Mouse (Mus musculus): ENCODE results near the gene Olfml2a. TPM values are rescaled to one million over a fixed set of nuclear protein-coding genes. Genes with fewer than 3 reads are reported as not detected.
A peak's percentile ranks its signal among the peaks of the same experiment; 100 is the strongest.

The Olfml2a gene
- total and polyA plus RNA-seq, 2 experiments from 2014 or later: 3.3 to 12.7 TPM

DNA sequence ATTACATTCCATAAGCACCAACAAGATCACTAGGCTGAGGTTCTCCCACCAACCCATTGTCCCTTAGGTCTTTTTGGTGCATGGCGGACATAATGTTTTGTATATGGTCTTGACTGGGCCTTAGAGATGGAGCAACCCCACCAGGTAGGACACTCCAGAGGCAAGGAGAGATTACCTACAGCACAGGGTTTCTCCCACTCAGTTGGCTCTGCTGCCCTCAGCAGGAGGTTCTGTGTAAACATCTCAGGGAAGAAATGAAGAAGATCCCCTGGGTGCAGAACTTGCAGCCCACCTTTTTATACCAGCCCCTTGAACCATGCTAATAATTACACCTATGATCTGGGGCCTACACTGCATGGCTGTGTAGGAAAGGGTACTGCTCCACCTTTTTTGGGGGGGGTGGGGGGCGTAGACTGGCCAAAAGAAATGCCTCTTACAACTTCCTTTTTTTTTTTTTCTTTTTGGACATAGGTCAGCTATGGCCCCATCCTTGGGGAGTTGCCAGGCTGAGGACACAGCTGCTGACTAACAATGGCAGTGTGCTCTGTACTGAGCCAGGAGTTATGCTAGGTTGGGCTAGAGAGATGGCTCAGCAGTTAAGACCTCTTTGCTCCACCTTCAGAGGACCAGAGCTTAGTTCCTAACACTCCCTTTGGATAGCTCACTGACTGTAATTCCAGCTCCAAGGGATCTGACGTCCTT lies 12.8 kb downstream of the Olfml2a start:
- ATAC-seq (ENCODE audit: insufficient read depth, low read depth): peak; percentile 59; the same call in 1 of the 2 replicates
- 69% methylated on average over 3 of the region's 3 CpGs for WGBS

GRCm38 (mm10) chr2:38947566-38947965 lies 15.8 kb downstream of the Olfml2a start:
- no peak for ATAC-seq (ENCODE audit: insufficient read depth, low read depth)
- TF ChIP-seq CTCF (IDR thresholded peaks at IDR 0.05; ENCODE audit: low read depth) (no peak), EP300 (IDR thresholded peaks at IDR 0.05; ENCODE audit: low read depth) (no peak)
- H3K4me2 ChIP-seq (ENCODE audit: low read depth, low read length): no peak overlapping the region

More for the DNA sequence above, 12.8 kb downstream of the Olfml2a start:
- Histone ChIP-seq H3K4me3 (ENCODE audit: low read depth, low read length) (no peak overlapping the region), H3K9me3 (replicated peaks; ENCODE audit: control insufficient read depth, low read length) (no peaks in the 10 kb centered on the region), H3K4me1 (ENCODE audit: control insufficient read depth, insufficient read depth) (peaks cover under 1% of the 10 kb centered on the region; the same call in 1 of the 2 replicates), H3K36me3 (replicated peaks; ENCODE audit: control insufficient read depth, insufficient read depth, low read length) (no peaks in the 10 kb centered on the region), H3K4me2 (ENCODE audit: low read depth, low read length) (no peak overlapping the region), H3K27me3 (ENCODE audit: control insufficient read depth, insufficient read depth, low read length) (no peaks in the 10 kb centered on the region), H3K27ac (ENCODE audit: low read depth) (no peak overlapping the region), H3K9ac (replicated peaks; ENCODE audit: low read depth, low read length) (no peak overlapping the region)
- TF ChIP-seq CTCF (IDR thresholded peaks at IDR 0.05; ENCODE audit: low read depth) (peak; percentile 34), EP300 (IDR thresholded peaks at IDR 0.05; ENCODE audit: low read depth) (no peak)
- no peak for DNase-seq (ENCODE audit: low spot score)

DNA sequence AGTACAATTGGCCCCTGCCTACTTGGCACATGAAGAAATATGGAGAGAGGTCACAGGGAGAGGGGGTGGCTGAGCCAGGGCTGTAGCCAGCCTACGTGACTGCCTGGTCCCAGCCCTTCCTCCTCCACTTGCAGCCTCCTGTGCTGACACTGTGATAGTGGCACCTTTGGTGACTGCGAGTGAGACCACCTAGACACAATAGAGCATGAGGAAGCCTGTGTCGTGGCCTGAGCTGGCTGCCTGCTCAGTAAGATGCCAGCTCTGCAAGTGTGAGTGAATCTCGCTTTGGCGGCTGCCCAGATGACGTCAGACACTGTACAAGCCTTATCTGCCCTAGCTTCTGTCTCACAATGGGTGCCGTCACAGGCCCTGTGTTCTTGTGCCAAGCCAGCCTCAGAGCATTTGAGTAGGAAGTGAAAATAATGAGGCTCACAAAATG lies 18.5 kb downstream of the Olfml2a start:
- H3K9ac ChIP-seq (replicated peaks; ENCODE audit: low read depth, low read length): no peak overlapping the region
- H3K9me3 ChIP-seq (replicated peaks; ENCODE audit: control insufficient read depth, low read length): no peaks in the 10 kb centered on the region
- H3K36me3 ChIP-seq (replicated peaks; ENCODE audit: control insufficient read depth, insufficient read depth, low read length): no peaks in the 10 kb centered on the region
- ATAC-seq (ENCODE audit: insufficient read depth, low read depth) (peak; percentile 95), DNase-seq (ENCODE audit: low spot score) (peak; percentile 92)
- H3K27ac ChIP-seq (ENCODE audit: low read depth): peak overlapping the region; percentile 44; the same call in 1 of the 2 replicates
- no peak overlapping the region for H3K4me3 ChIP-seq (ENCODE audit: low read depth, low read length)
- H3K4me1 ChIP-seq (ENCODE audit: control insufficient read depth, insufficient read depth): peaks cover 15% of the 10 kb centered on the region
- H3K27me3 ChIP-seq (ENCODE audit: control insufficient read depth, insufficient read depth, low read length): no peaks in the 10 kb centered on the region
- TF ChIP-seq EP300 (IDR thresholded peaks at IDR 0.05; ENCODE audit: low read depth) (no peak), CTCF (IDR thresholded peaks at IDR 0.05; ENCODE audit: low read depth) (no peak)
- 6% methylated on average over 7 of the region's 7 CpGs for WGBS
- H3K4me2 ChIP-seq (ENCODE audit: low read depth, low read length): peak overlapping the region; percentile 32

More at GRCm38 (mm10) chr2:38947566-38947965, 15.8 kb downstream of the Olfml2a start:
- Histone ChIP-seq H3K9ac (replicated peaks; ENCODE audit: low read depth, low read length) (no peak overlapping the region), H3K27ac (ENCODE audit: low read depth) (no peak overlapping the region), H3K36me3 (replicated peaks; ENCODE audit: control insufficient read depth, insufficient read depth, low read length) (no peaks in the 10 kb centered on the region), H3K4me3 (ENCODE audit: low read depth, low read length) (no peak overlapping the region), H3K4me1 (ENCODE audit: control insufficient read depth, insufficient read depth) (peaks cover 15% of the 10 kb centered on the region), H3K27me3 (ENCODE audit: control insufficient read depth, insufficient read depth, low read length) (no peaks in the 10 kb centered on the region), H3K9me3 (replicated peaks; ENCODE audit: control insufficient read depth, low read length) (no peaks in the 10 kb centered on the region)
- DNase-seq (ENCODE audit: low spot score): no peak
- WGBS: 52% methylated on average over 7 of the region's 7 CpGs

DNA sequence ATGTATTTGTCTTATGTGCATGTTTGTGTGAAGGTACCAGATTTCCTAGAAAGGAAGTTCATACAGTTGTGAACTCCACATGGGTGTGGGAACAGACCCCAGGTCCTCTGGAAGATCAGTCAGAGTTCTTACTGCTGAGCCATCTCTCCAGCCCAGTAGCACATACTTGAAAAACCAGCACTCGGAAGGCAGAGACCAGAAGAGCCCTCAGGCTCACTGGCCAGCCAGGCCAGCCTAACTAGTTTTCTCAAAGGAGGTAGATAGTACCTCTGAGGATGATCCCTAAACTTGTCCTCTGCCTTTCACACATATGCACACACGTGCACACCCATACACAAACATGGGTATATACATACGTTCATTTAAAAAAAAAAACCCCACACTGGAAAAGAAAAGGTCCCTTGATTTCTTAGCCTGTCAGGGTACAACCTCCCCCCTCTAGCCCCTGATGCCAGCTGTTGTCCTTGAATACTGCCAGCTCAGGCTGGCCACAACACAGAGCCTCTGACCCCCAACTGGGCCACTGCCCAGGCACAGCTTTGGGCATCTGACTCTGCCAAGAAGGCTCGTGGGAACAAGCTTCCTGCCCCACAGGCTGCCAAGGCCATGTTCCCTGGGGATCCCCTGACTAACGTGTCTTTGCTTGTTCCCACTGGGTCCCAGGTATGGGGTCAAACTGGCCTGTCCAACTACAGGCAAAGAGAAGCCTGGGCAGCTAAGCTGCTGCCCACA lies 21.5 kb downstream of the Olfml2a start:
- ATAC-seq (ENCODE audit: insufficient read depth, low read depth) (no peak), DNase-seq (ENCODE audit: low spot score) (no peak)
- Histone ChIP-seq H3K4me1 (ENCODE audit: control insufficient read depth, insufficient read depth) (peaks cover 15% of the 10 kb centered on the region), H3K27ac (ENCODE audit: low read depth) (no peak overlapping the region), H3K36me3 (replicated peaks; ENCODE audit: control insufficient read depth, insufficient read depth, low read length) (no peaks in the 10 kb centered on the region), H3K9ac (replicated peaks; ENCODE audit: low read depth, low read length) (no peak overlapping the region), H3K9me3 (replicated peaks; ENCODE audit: control insufficient read depth, low read length) (no peaks in the 10 kb centered on the region), H3K27me3 (ENCODE audit: control insufficient read depth, insufficient read depth, low read length) (no peaks in the 10 kb centered on the region), H3K4me3 (ENCODE audit: low read depth, low read length) (no peak overlapping the region), H3K4me2 (ENCODE audit: low read depth, low read length) (no peak overlapping the region)
- WGBS: 62% methylated on average over 5 of the region's 5 CpGs
- no peak for TF ChIP-seq CTCF (IDR thresholded peaks at IDR 0.05; ENCODE audit: low read depth)
- no peak for TF ChIP-seq EP300 (IDR thresholded peaks at IDR 0.05; ENCODE audit: low read depth)

DNA sequence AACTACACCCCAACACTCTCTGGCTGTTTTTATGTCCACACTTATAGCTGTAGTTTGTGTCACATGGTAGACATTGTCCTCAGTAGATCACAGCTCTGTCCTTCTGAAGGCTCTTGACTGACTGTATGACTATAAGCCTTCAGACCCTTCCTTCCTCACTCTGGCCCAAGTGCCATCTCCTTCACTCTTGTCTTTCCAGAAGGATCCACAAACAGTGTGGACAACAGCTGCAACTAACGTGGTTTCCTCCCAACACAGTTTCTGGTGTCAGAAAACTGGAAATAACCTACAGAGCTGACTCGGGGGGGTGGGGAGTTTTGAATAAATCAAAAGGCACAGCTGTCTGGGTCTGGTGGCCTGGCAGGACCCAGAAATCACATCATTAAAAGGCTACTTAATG lies 24.3 kb downstream of the Olfml2a start:
- H3K36me3 ChIP-seq (replicated peaks; ENCODE audit: control insufficient read depth, insufficient read depth, low read length): no peaks in the 10 kb centered on the region
- 0 out of 2 replicates have a peak, but pooled peaks cover 4% of the 10 kb centered on the region for H3K4me1 ChIP-seq (ENCODE audit: control insufficient read depth, insufficient read depth)
- no peak overlapping the region for H3K4me3 ChIP-seq (ENCODE audit: low read depth, low read length)
- H3K27me3 ChIP-seq (ENCODE audit: control insufficient read depth, insufficient read depth, low read length): no peaks in the 10 kb centered on the region
- DNase-seq (ENCODE audit: low spot score) (no peak), ATAC-seq (ENCODE audit: insufficient read depth, low read depth) (no peak)
- H3K4me2 ChIP-seq (ENCODE audit: low read depth, low read length): no peak overlapping the region
- no peaks in the 10 kb centered on the region for H3K9me3 ChIP-seq (replicated peaks; ENCODE audit: control insufficient read depth, low read length)
- H3K9ac ChIP-seq (replicated peaks; ENCODE audit: low read depth, low read length): no peak overlapping the region
- WGBS: 72% methylated on average over 2 of the region's 2 CpGs
- TF ChIP-seq CTCF (IDR thresholded peaks at IDR 0.05; ENCODE audit: low read depth) (no peak), EP300 (IDR thresholded peaks at IDR 0.05; ENCODE audit: low read depth) (no peak)
- no peak overlapping the region for H3K27ac ChIP-seq (ENCODE audit: low read depth)
